Mouse (Mus musculus) CH12.LX (cell line): Measurements from ENCODE around the gene Urgcp. TPM values are rescaled to one million over a fixed set of nuclear protein-coding genes. Genes with fewer than 3 reads are reported as not detected.

Experiments used
- DNase-seq: peaks from one replicate; pipeline ENCODE4 v3.0.0-alpha.2; 2013; ENCODE audit errors: extremely low read depth
- H3K27ac ChIP-seq: 2 replicates; pipeline ENCODE4 v1.5.1; 2012; ENCODE audit warnings: low read depth, mild to moderate bottlenecking, control low read depth, moderate library complexity; ENCODE audit not compliant: insufficient read depth
- H3K27me3 ChIP-seq: replicated peaks from 2 replicates; pipeline ENCODE3; 2012; ENCODE audit warnings: inconsistent platforms
- H3K36me3 ChIP-seq, 2 experiments: replicated peaks in 1 of 2; 2 replicates each; pipeline versions ENCODE3 to v1.6.1; 2012; ENCODE audit warnings: inconsistent platforms in 1 of 2, low read length in 1 of 2, mild to moderate bottlenecking in 1 of 2, mixed read lengths in 1 of 2, moderate library complexity in 1 of 2; ENCODE audit not compliant: control insufficient read depth in 1 of 2, insufficient read depth in 1 of 2
- H3K4me1 ChIP-seq, 2 experiments: 2 replicates each; pipeline ENCODE4 v1.6.1; 2012; ENCODE audit warnings: inconsistent platforms in 1 of 2, moderate library complexity in 1 of 2; ENCODE audit not compliant: insufficient read depth in 2 of 2, control insufficient read depth in 1 of 2
- H3K4me2 ChIP-seq: 2 replicates; pipeline ENCODE4 v1.6.1; 2012; ENCODE audit warnings: low read depth, mild to moderate bottlenecking, control low read depth; ENCODE audit not compliant: poor library complexity, insufficient read depth, severe bottlenecking
- H3K4me3 ChIP-seq, 3 experiments: fragments of 150-350 bp in 1 of 3; sonication (generic) in 1 of 3; replicated peaks in 1 of 3; 2 replicates each; pipeline versions ENCODE3 to v1.5.1; 2011 to 2012; ENCODE audit warnings: low read depth in 2 of 3, low read length in 2 of 3, mild to moderate bottlenecking in 2 of 3, moderate library complexity in 2 of 3, control low read depth in 1 of 3, improper control_type of control experiment in 1 of 3, inconsistent platforms in 1 of 3, mixed read lengths in 1 of 3; ENCODE audit not compliant: poor library complexity in 1 of 3
- H3K79me2 ChIP-seq: replicated peaks from 2 replicates; pipeline ENCODE4 v1.6.1; 2012; ENCODE audit warnings: mild to moderate bottlenecking, moderate library complexity; ENCODE audit not compliant: control insufficient read depth, poor library complexity, insufficient read depth, severe bottlenecking; ENCODE audit errors: extremely low read depth
- H3K9ac ChIP-seq: 2 replicates; pipeline ENCODE4 v1.6.1; 2012; ENCODE audit warnings: low read depth, mild to moderate bottlenecking, control low read depth, moderate library complexity; ENCODE audit not compliant: insufficient read depth
- H3K9me3 ChIP-seq: replicated peaks from 2 replicates; pipeline ENCODE3; 2012; ENCODE audit warnings: low read length, inconsistent platforms, mixed read lengths
- CHD1 ChIP-seq: IDR thresholded peaks from 2 replicates; pipeline ENCODE4 v1.6.1; 2012; ENCODE audit warnings: low read depth, low read length, improper control_type of control experiment, inconsistent platforms
- CHD2 ChIP-seq: IDR thresholded peaks from 2 replicates; pipeline ENCODE4 v1.6.1; 2011; ENCODE audit warnings: low read length, improper control_type of control experiment
- CTCF ChIP-seq, 2 experiments: IDR thresholded peaks in 1 of 2; conservative IDR thresholded peaks in 1 of 2; 2 replicates each; pipeline ENCODE4 v1.5.1; 2011 to 2012; ENCODE audit warnings: low read depth in 2 of 2, low read length in 2 of 2, improper control_type of control experiment in 1 of 2, inconsistent platforms in 1 of 2, mild to moderate bottlenecking in 1 of 2, moderate library complexity in 1 of 2
- E2F4 ChIP-seq: IDR thresholded peaks from 2 replicates; pipeline ENCODE4 v1.6.1; 2011; ENCODE audit warnings: low read depth, low read length, improper control_type of control experiment; ENCODE audit not compliant: insufficient replicate concordance
- ELF1 ChIP-seq: IDR thresholded peaks from 2 replicates; pipeline ENCODE4 v1.6.1; 2014; ENCODE audit warnings: low read depth, mild to moderate bottlenecking, inconsistent platforms, low read length, improper control_type of control experiment
- EP300 ChIP-seq: IDR thresholded peaks from 2 replicates; pipeline ENCODE4 v1.6.1; 2011; ENCODE audit warnings: low read length, improper control_type of control experiment
- ETS1 ChIP-seq: conservative IDR thresholded peaks from 2 replicates; pipeline ENCODE4 v1.6.1; 2012; ENCODE audit warnings: low read depth, mild to moderate bottlenecking, inconsistent platforms, low read length, improper control_type of control experiment, moderate library complexity
- GABPA ChIP-seq: IDR thresholded peaks from 2 replicates; pipeline ENCODE4 v1.6.1; 2012; ENCODE audit warnings: low read depth, low read length, improper control_type of control experiment, inconsistent platforms; ENCODE audit not compliant: insufficient replicate concordance
- JUN ChIP-seq: IDR thresholded peaks from 2 replicates; pipeline ENCODE4 v1.6.1; 2011; ENCODE audit warnings: low read depth, mild to moderate bottlenecking, low read length, improper control_type of control experiment, moderate library complexity; ENCODE audit not compliant: insufficient read depth
- JUND ChIP-seq: conservative IDR thresholded peaks from 2 replicates; pipeline ENCODE4 v1.6.1; 2011; ENCODE audit warnings: low read depth, low read length, improper control_type of control experiment
- MAFK ChIP-seq: IDR thresholded peaks from 2 replicates; pipeline ENCODE4 v1.6.1; 2011; ENCODE audit warnings: low read length, improper control_type of control experiment; ENCODE audit not compliant: insufficient replicate concordance
- MAX ChIP-seq: IDR thresholded peaks from 2 replicates; pipeline ENCODE4 v1.6.1; 2011; ENCODE audit warnings: low read length, improper control_type of control experiment
- MEF2A ChIP-seq: IDR thresholded peaks from 2 replicates; pipeline ENCODE4 v1.6.1; 2014; ENCODE audit warnings: low read depth, mild to moderate bottlenecking, inconsistent platforms, low read length, improper control_type of control experiment, borderline replicate concordance
- MXI1 ChIP-seq: IDR thresholded peaks from 2 replicates; pipeline ENCODE4 v1.6.1; 2011; ENCODE audit warnings: mild to moderate bottlenecking, low read depth, low read length, improper control_type of control experiment
- MYC ChIP-seq: IDR thresholded peaks from 2 replicates; pipeline ENCODE4 v1.6.1; 2011; ENCODE audit warnings: low read depth, mild to moderate bottlenecking, improper control_type of control experiment, low read length
- NELFE ChIP-seq: IDR thresholded peaks from 2 replicates; pipeline ENCODE4 v1.6.1; 2011; ENCODE audit warnings: low read depth, low read length, improper control_type of control experiment
- NRF1 ChIP-seq: IDR thresholded peaks from 2 replicates; pipeline ENCODE4 v1.6.1; 2014; ENCODE audit warnings: low read depth, mild to moderate bottlenecking, inconsistent platforms, low read length, improper control_type of control experiment, moderate library complexity
- POLR2A ChIP-seq: IDR thresholded peaks from 2 replicates; pipeline ENCODE4 v1.6.1; 2011; ENCODE audit warnings: low read depth, mild to moderate bottlenecking, improper control_type of control experiment, low read length
- POLR2AphosphoS2 ChIP-seq: IDR thresholded peaks from 2 replicates; pipeline ENCODE4 v1.6.1; 2011; ENCODE audit warnings: low read depth, low read length, improper control_type of control experiment
- RAD21 ChIP-seq: IDR thresholded peaks from 2 replicates; pipeline ENCODE4 v1.6.1; 2011; ENCODE audit warnings: low read depth, mild to moderate bottlenecking, low read length, improper control_type of control experiment, moderate library complexity
- RCOR1 ChIP-seq: conservative IDR thresholded peaks from 2 replicates; pipeline ENCODE4 v1.6.1; 2012; ENCODE audit warnings: low read depth, mild to moderate bottlenecking, inconsistent platforms, low read length, improper control_type of control experiment
- TBP ChIP-seq: conservative IDR thresholded peaks from 2 replicates; pipeline ENCODE4 v1.6.1; 2011; ENCODE audit warnings: low read depth, low read length, improper control_type of control experiment
- UBTF ChIP-seq: IDR thresholded peaks from 2 replicates; pipeline ENCODE4 v1.6.1; 2012; ENCODE audit warnings: low read depth, mild to moderate bottlenecking, inconsistent platforms, low read length, improper control_type of control experiment, moderate library complexity
- USF1 ChIP-seq: IDR thresholded peaks from 2 replicates; pipeline ENCODE4 v1.6.1; 2014; ENCODE audit warnings: low read depth, mild to moderate bottlenecking, inconsistent platforms, low read length, improper control_type of control experiment
- USF2 ChIP-seq: conservative IDR thresholded peaks from 2 replicates; pipeline ENCODE4 v1.6.1; 2011; ENCODE audit warnings: low read depth, low read length, improper control_type of control experiment
- ZMIZ1 ChIP-seq: IDR thresholded peaks from 2 replicates; pipeline ENCODE4 v1.6.1; 2012; ENCODE audit warnings: low read depth, mild to moderate bottlenecking, inconsistent platforms, low read length, improper control_type of control experiment
- ZNF384 ChIP-seq: IDR thresholded peaks from 2 replicates; pipeline ENCODE4 v1.6.1; 2012; ENCODE audit warnings: low read depth, low read length, improper control_type of control experiment, inconsistent platforms
- dilution Hi-C: fragments of 300-500 bp; cut with MboI; formaldehyde crosslinking; loops from 2 replicates; pipeline ENCODE4 v1.14.3; 2020; ENCODE audit warnings: low sequenced_read_pairs; ENCODE audit not compliant: extremely low pct_unique_long_range_greater_than_20kb, extremely low pct_ligation_motif_present
- in situ Hi-C: fragments of 300-500 bp; cut with MboI; formaldehyde crosslinking; loops from 3 replicates; pipeline ENCODE4 v1.14.3; 2019; ENCODE audit warnings: low sequenced_read_pairs, low pct_ligation_motif_present, low pct_unique_long_range_greater_than_20kb, mixed read lengths
- polyA plus RNA-seq: library from polyadenylated mRNA; unstranded; fragments of >175 nt; gene quantifications from 2 replicates; pipeline ENCODE4 v1.2.1, GENCODE M21; 2012; ENCODE audit warnings: low read depth; ENCODE audit not compliant: insufficient read length
- total RNA-seq, 2 experiments: library from RNA; depleted of rRNA; stranded (reverse); fragments of 300-350 nt in 1 of 2; fragments of >200 nt in 1 of 2; gene quantifications; 2 replicates each; pipeline ENCODE4 v1.2.3; 2012 to 2014

Urgcp gene
- total and polyA plus RNA-seq, 3 experiments: 11.7 to 13.1 (median 11.7) TPM

DNA sequence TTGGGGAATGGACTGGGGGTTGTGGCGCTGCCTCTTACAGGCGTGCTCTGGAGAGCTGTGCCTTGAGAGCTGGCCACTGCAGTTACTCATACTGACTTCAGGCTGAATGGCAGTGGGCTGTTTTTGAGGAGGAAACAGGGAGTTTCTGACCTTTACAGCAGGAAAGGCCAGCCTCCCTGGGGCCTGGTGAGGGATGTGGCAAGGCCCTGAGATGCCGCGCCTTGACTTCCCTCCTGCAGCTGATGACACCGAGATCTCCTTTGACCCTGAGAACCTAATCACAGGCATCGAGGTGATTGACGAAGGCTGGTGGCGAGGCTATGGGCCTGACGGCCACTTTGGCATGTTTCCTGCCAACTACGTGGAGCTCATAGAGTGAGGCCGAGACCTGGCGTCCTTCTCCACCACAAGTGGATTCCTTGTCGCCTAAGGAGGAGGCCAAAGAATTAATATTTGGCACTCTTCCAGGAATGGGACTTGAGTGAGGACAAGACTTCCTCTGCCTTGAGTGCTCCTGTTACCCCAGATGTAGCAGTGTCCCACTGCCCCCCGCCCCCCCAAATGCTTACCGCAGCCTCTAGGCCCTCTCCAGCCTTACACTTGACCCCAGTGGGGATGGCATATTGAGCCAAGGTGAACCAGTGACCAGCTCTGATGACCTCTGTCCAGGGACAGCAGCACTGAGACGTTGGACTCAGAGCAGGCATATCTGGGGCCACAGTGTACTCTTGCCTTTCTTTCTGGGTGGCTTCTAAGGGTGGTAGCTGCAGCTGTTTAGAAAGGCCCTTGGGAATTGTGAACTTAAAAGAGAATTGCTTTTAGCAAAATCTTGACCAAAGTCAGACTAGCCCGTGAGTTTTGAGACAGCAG lies 37.7 kb upstream of the Urgcp start:
- Histone ChIP-seq H3K4me1 (peaks cover 16 to 25% of the 10 kb centered on the region in 2 experiments), H3K4me3 (no peak overlapping the region), H3K9me3 (no peaks in the 10 kb centered on the region), H3K79me2 (no peaks in the 10 kb centered on the region), H3K4me2 (no peak overlapping the region), H3K36me3 (peaks cover 61 to 71% of the 10 kb centered on the region in 2 experiments), H3K27me3 (no peaks in the 10 kb centered on the region), H3K9ac (no peak overlapping the region), H3K27ac (no peak overlapping the region)
- no peak for DNase-seq
- in situ Hi-C loops (no loop called here), dilution Hi-C loops (no loop called here)
- TF ChIP-seq MAX: no peak
- no peak for TF ChIP-seq USF1
- no peak for TF ChIP-seq E2F4
- no peak for TF ChIP-seq UBTF
- TF ChIP-seq USF2: no peak
- TF ChIP-seq CHD2: no peak
- no peak for TF ChIP-seq POLR2A
- TF ChIP-seq TBP: no peak
- TF ChIP-seq EP300: no peak
- TF ChIP-seq NRF1: no peak
- no peak for TF ChIP-seq ETS1
- no peak for TF ChIP-seq MXI1
- TF ChIP-seq NELFE: no peak
- TF ChIP-seq CTCF (conservative IDR thresholded peaks at IDR 0.05 in 1 of 2, IDR thresholded peaks at IDR 0.05 in 1 of 2; ENCODE audit: low read depth in 2 of 2, low read length in 2 of 2): no peak
- TF ChIP-seq RAD21: no peak
- no peak for TF ChIP-seq JUND

DNA sequence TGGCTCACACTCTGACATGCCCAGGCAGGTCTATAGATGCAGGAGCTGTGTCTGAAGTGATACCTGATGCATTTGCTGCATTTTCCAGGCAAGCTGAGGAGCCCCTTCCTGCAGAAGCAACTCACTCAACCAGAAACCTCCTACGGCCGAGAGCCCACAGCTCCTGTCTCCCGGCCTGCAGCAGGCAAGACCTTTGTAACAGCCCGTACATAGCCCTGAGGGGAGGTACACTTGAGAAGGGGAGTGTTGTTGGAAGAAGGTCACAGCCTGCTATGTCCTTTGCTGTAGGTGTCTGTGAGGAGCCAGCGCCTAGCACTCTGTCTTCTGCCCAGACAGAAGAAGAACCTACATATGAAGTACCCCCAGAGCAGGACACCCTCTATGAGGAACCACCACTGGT lies 35.8 kb upstream of the Urgcp start:
- Histone ChIP-seq H3K9me3 (no peaks in the 10 kb centered on the region), H3K4me2 (no peak overlapping the region), H3K27me3 (no peaks in the 10 kb centered on the region), H3K4me3 (no peak overlapping the region), H3K9ac (no peak overlapping the region), H3K27ac (no peak overlapping the region; the same call in 1 of the 2 replicates), H3K36me3 (peaks cover 75 to 89% of the 10 kb centered on the region in 2 experiments), H3K4me1 (peaks cover 11 to 18% of the 10 kb centered on the region in 2 experiments), H3K79me2 (no peaks in the 10 kb centered on the region)
- dilution Hi-C loops (no loop called here), in situ Hi-C loops (no loop called here)
- DNase-seq: no peak
- no peak for TF ChIP-seq CHD2
- no peak for TF ChIP-seq MXI1
- no peak for TF ChIP-seq UBTF
- no peak for TF ChIP-seq MAX
- no peak for TF ChIP-seq CHD1
- TF ChIP-seq MYC: no peak
- TF ChIP-seq POLR2AphosphoS2: no peak
- TF ChIP-seq USF1: no peak
- TF ChIP-seq ZMIZ1: no peak
- TF ChIP-seq MEF2A: no peak
- TF ChIP-seq RCOR1: no peak
- no peak for TF ChIP-seq JUN
- TF ChIP-seq MAFK: no peak
- TF ChIP-seq ELF1: no peak
- TF ChIP-seq E2F4: no peak
- no peak for TF ChIP-seq GABPA
- no peak for TF ChIP-seq ZNF384
